Mouse (Mus musculus): ENCODE measurements at regions not wholly inside any gene's neighbourhood (a gene's known extent, or its start where the extent isn't known, plus 50 kb on each side); places are given as distances from the start of the nearest gene placed in this dataset.

DNA sequence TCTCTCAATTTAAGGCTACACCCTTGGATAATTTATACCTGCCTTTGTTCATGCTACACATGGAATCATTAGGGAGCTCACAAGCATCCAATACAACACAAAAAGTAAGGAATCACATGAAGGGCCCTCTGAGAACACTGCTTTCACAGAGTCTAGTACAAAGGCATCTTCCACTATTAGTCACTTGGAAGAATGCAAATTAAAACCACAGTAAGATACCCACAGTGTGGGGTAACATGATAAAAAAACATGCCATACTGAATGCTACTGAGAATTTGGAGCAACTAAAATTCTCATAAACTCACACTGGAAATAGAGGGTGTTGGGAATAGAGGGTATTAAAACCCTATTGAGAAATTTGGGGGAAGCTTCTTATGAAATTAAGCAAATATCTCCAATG is 197.6 kb upstream of the Tent5a start:
- no peak for DNase-seq (ENCODE audit: low spot score in 2 of 2)

DNA sequence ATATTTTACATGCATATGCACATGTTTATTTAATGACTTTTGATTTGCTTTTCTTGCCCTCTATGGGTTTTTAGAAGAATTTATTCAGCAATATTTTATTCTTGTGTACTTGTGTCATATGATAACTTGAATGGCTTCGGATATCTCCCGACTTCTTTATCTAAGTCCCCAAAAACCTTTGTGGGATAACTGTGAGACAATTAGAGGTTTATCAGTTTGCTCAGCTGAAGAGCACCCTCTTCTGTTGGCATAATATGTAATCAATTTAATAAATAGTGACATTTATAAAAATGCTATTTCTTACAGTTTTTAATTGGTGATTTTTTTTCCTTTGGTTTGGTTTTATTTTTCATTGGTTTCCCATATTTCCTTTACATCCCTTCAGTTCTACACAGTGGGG is 194.2 kb upstream of the Tent5a start:
- no peak for DNase-seq (ENCODE audit: low spot score in 2 of 2)

DNA sequence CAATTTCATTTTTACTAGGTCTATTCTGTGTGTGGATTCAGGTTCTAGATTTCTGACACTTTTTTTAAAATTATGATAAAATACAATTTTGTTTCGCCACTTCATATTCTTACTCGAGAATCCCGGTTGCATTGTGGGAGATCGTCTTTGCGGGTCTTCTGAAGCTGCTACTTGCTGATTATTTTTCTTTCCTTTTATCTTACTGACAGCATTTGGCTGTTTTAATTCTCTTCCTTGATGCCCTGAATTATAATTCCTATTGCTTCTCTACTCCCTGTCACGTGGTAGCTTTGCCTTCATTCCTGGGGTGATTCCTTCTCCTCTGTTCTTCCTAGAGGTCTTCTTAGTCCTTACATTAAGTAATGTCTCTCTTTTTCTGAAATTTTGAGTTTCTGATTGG is 193.8 kb upstream of the Tent5a start:
- DNase-seq (ENCODE audit: low spot score in 2 of 2): no peak

DNA sequence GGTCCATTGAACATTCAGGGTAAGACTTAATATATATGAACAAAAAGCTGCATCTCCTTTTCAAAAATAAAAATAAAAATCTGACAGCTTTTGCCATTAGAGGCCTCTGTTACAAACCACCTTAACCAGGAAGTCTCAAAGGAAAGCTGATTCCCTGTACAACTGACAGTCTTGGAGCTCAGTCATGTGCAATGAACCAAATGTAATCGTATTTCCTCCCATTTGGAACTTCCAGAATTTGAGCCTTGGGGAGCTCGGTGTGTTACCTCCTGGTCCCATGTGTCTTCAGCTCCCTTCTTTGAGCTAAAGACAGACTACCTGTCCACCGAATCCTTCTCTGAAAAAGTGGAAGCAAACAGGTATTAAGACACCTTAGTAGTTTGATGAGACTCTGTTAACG is 171.9 kb upstream of the Tent5a start:
- DNase-seq (ENCODE audit: low spot score in 2 of 2): no peak

DNA sequence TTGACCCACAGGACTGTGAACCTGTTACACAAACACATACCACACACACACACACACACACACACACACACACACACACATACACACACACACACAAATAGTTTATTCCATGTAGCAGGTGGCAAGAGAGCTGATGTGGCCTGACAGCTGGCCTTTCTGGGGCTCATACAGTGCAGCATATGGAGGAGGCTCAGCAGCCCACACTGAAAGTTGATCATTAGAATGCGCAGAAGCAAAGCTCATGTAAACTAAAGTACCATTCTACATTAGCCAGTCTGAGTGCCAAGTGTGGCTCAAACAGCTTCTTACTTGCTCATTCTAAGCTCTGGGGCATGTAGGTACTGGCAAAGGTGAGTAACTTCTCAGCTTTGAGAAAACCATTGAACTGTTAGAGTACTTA is 170.2 kb upstream of the Tent5a start:
- DNase-seq (ENCODE audit: low spot score in 2 of 2): no peak

DNA sequence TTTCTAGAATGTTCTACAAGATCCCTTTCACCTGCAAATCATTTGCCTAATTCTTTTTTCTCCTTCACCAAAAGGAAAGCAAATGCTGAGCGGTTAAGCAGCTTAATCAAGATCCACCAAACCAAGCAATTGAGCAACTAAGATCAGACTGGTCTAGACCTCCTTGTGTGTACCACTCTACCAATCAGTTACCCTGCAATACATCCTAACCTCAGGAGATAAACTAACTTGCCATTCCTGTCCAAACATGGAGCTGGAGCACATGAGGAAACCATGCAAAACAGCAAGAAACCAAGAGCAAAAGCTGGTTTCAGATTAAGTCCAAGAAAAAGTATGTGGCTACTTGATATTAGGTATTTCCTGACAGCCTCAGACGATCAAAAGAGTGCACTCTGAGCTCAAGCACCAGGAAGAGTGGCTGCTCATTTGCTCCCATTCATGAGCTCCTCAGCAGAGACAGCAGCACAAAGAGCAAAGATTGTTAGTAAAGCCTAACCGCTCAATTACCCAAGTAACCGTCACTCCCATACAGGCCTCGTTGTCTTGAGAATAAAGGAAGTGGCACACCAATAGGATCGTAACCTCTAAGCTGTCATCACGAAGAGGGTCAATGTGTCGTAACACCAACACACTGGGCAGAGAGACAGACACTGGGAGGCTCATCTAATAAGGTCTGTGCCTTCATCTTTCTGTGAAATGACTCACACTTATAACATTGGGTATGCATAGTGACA is 169.5 kb upstream of the Tent5a start:
- DNase-seq (ENCODE audit: low spot score in 2 of 2): no peak

DNA sequence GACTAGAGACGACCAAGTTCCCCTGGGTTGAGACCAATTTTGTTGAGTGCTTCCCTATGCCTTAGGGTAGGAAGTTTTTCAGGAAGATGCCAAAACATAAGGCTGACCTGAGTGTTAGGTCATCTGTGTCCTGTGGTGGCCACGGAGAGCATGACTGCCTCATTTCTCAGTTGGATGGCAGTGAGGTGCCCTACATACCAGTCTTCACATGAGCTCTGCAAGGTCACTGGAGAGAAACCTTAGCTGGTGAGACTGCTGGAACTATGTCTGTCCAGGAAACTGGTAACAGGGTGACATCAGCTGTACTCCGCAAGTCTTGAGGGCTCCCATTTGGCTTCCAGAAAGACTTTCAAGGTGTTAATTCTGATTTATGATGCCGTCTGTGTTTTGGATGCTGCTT is 167.9 kb upstream of the Tent5a start:
- no peak for DNase-seq (ENCODE audit: low spot score in 2 of 2)

DNA sequence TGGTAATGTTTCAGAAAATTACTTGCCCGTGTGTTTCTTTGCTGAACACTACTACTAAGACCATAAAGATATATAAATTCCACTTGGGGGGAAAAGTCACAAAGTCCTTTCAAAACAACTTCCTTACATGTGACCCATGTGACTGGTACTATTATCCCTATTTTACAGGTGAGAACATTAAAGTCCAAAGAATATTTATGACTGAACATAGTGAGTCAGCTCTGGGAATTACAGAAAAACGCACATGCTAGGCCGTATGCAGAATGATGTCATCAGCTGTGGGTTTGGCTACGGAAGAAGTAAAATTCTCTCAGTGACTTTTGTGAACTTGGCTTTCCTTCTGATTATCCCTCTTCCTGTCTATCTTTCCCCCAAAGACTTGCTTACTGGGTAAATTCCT is 166.6 kb upstream of the Tent5a start:
- no peak for DNase-seq (ENCODE audit: low spot score in 2 of 2)

DNA sequence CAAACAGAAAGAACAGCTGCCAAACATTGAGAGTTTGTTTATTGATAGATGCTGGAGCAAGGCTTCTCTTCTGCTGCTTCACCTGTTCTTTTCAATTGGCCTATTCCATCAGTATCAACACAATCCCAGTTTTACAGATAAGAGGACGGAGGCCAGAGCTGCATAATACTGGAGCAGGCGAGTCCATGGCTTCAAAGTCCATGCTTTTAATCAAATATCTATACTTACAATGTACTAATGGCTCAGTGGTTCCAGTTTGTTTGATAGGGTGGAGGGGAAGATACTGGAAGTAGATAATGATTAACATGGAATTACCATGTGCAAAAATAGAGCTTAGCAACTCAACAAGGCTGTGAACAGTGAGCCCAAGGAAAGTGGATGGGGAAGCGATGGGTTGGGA is 163.2 kb upstream of the Tent5a start:
- no peak for DNase-seq (ENCODE audit: low spot score in 2 of 2)

DNA sequence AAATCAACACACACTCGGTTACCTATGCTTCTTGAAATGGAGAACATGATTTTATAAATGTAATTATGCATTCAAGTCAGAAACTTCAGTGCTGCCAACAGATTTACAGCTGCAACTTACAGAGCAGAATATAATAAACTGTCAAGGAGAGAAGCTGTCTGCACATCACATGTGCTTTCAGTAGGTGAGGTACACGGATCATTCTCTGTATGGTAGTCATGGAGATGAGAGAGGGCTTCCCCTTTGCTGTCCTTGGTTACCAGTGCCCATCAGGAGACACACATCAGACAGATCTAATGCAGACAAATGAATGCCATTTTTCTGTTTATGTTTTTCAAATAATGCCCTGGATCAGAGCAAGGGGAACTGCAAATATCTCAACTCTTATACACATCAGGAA is 160.8 kb upstream of the Tent5a start:
- no peak for DNase-seq (ENCODE audit: low spot score in 2 of 2)

DNA sequence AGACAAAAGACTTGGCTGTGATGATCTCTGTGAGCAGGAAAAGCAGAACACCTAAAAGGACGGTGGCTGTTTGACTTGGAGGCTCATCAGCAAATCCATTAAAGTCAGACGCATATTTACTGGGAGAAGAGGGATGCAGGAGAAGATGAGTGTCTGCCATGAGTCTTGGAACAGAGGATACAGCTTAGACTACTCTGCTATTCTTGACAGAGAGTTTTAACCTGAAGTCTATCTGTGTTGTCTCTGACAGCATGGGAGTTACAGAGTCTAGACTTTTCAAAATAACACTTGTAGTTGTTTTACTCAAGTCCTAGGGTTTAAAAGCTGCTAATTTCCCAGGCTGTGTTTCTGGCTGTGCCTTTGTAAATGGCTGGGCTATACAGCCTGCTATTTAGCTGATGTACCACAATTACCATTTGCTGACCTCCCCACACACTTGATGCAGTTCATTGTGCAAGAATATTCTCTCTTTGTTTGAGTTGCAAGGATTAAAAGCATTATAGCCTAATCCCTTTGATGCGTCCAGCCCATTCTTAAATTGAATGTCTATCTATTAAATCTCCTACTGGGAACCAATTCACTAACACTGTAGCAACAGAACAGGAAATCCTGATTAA is 160.0 kb upstream of the Tent5a start:
- DNase-seq (ENCODE audit: low spot score in 2 of 2): no peak

DNA sequence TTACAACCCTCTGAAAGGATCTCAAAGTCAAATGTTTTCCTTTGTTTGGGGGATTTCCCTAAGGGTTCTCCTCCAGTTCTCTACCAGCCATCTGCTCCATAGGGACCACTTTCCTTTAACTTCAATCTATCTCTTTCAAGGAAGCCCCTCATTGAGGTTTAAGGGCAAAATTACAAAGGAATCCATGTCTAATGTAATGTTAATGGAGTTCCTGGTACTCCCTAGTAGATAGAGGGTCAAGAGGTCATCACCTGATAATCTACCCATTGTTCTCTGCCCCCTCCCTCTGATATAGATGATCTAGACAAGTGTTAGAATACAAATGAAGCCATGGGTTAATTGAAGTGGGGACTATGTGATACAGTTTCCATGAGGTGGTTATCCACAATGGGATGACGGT is 158.6 kb upstream of the Tent5a start:
- no peak for DNase-seq (ENCODE audit: low spot score in 2 of 2)

DNA sequence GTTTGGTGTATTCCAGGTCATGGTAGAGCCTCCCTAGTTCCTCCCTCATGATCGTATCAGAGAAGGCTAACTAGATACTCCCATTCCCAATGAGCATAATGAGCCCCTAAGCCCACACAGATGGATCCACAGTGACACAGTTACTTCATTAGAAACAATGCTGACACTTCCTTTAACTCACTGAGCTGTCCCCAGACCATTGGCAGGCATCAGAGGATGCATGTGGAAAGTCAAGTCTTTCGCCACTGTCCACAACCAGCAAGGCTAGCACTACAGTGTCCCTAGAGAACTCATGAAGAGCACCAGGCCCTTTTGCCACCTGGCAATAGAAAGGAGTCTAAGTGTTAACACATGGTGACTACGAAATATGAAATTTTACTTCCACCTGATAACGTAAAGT is 156.1 kb upstream of the Tent5a start:
- DNase-seq (ENCODE audit: low spot score in 2 of 2): no peak

DNA sequence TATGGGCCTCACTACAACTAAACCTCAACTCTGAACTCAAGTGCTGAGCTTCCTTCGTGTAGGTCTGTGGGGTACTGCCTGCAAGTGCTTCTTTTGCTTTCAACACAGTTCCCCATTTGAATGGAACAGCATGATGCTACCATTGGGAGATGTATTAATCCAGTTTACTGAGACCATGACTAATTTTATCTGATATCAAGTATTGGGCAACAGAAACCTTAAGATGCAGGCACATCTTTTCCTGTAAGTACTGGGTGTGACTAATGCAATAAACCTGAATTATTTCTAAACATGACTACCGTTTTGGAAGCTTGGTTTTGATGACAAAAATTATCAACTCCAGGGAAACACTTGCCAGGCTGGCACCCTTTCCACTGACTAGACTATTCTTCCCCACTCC is 153.4 kb upstream of the Tent5a start:
- DNase-seq (ENCODE audit: low spot score in 2 of 2): no peak

DNA sequence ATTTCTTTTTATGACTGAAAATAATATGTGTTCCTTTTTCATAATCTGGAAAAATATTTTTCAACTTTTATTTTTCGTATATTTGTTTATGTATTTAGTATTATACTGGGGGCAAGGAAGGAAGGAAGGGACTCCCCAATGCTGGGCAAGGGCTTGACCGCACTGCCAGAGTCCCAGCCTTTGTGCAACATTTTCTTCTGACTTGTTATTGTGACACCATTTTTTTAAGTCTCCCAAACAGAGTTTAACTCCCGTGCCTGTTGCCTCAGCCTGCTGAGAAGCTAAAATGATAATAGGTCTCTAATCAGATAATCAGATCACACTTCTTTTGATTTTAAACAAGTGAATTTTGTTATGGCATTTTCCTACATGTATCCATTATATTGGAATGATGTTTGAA is 148.1 kb upstream of the Tent5a start:
- no peak for DNase-seq (ENCODE audit: low spot score in 2 of 2)

DNA sequence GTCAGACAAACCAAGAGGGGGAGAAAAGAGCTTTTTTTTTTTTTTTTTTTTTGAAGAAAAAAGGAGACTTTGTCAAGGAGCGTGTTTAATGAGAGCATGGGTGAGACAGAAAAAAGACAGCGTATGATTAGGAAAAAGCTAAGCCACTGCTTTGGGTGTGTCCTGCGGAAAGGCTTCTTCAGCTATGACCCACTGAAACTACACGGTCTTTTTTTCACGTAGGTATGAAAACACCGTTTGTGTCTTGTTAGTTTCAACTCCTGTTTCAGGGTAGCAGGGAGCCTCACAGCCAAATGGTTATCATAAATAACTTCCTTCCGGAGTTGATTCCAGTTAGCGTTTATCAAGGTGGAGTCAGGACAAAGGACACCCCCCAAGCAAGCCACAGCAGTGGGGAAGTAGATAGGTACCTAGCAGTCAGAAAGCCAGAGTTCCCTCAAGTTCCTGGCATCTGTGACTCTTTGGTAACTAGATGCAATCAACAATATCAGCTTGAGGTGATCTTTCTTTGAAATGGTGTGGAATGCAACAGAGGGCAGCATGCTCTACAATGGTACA is 143.2 kb upstream of the Tent5a start:
- no peak for DNase-seq (ENCODE audit: low spot score in 2 of 2)

DNA sequence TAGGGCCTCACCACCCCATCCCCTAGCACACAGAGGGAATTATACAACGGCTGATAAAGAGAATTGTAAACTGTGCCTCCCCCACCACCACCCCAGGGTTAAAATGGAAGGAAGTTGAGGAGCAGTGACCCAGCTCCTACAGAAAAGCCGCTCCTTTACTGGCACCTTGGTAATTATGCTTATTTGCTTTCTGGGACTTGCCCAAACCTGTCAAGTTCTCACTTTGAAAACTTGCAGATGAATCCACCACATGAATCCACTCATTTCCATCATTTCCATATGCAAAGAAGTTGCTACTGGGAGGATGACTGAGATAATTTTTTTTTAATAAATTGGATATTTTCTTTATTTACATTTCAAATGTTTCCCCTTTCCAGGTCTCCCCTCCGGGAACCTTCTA is 142.1 kb upstream of the Tent5a start:
- DNase-seq (ENCODE audit: low spot score in 2 of 2): no peak

DNA sequence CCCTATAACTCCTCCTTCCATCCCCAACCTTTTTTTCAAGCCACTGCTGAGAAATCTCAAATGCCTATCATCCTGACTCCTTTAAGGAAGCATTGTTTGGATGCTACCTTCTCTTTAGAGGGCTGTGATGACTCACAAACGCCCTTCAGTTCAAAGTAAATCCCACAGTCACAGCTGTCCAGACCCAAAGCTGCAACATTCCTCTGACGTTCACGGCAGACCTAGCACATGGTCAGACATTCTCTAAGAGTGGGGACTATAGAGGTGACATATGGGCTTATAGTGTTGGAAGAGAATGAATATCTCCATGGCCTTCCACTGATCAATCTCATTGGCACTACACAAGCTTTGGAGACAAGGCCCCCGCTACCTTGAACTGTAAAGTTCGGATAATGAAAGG is 139.5 kb upstream of the Tent5a start:
- DNase-seq (ENCODE audit: low spot score in 2 of 2): no peak

DNA sequence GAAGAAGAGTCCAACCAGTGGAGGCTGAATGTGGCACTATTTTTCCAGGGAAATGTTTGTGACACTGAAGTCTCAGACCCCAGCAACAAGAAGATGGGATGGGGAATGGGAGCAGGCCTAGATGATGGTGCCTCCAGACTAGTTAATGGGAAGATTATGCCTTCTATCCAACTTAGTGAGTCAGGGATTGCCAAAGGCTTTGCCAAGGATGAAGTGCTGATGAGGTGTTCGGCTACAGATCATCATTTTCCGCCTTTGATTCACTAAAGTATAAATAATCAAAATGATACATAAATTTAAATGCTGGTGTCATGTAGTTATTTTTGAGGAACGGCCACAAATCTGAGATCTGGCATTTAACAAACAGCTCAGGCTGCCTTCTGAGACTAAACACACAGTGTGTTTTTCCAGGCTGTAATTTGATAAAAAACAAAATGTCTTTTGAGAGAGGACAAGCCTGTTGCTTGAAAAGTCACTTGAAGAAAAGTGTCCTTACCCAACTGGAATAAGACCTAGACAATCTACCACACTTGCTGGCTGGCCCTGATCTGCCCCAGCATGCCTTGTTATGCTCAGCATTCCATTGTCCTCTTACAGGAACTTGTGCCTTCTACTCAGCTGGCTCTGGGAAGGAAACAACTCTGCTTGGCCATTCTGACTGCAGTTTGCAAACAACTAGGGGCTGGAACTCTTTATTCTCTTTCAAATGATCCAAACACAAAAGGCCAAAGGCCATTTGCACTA is 132.1 kb upstream of the Tent5a start:
- DNase-seq (ENCODE audit: low spot score in 2 of 2): no peak

DNA sequence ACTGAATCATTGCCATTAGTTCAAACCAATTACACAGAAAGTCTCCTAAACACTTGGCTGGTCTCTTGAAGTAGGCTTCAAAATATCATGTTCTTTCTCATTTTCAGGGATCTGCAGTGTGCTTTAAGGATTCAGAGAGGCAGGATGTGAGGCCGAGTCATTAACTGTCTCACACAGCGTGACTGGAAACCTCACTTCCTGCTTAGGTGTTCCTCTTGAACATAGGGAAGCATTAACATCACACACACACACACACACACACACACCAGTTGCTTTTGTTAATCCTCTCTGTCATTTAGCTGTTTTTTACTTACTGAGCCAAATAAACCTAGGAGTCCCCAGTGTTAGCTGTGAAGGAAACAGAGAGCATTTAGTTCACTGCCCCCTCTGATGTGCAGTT is 131.2 kb upstream of the Tent5a start:
- DNase-seq (ENCODE audit: low spot score in 2 of 2): no peak

DNA sequence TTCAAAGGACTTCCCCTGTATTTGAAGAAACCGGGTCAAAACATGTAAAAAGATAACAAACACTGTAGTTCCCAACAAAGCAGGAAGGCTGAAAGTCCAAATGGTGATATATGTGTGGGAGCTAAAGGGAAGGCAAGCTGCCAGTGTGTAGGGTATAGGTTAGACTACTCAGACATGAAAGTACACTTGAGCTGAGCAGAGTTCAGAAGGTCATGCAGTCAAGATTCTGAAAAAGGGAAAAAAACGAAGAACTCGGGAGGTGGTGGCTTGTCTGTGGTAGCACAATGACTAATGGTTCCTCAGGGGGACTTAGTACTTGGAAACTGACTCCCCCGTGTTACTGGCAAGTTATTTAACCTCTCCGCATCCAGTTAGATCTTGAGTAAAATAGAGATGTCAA is 130.3 kb upstream of the Tent5a start:
- no peak for DNase-seq (ENCODE audit: low spot score in 2 of 2)

DNA sequence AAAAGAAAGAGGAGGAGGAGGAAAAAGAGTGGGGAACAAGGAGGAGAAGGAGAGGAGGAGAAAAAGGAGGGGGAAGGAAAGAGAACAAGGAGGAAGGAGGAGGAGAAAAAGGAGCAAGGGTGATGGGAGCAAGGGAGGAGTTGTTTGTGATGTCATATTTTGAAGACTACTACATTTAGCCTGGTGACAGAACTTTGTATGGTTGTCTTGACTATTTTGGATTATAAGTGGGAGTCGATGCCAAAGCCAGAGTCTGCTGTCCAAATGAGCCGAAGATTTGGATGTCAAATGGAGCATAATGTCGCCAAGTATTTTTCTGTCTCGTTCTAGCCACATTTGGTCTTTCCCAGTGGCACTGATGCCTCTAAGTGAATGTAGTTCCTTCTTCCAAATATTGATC is 128.2 kb upstream of the Tent5a start:
- no peak for DNase-seq (ENCODE audit: low spot score in 2 of 2)

Data from heart, adult 9 months (tissue).